ENCODE assay signal across 10 mouse cellular contexts in genomic region chr8:108705751-108706150, GRCm38 (mm10).
DNase-seq lines count a peak whose midpoint lies in the region; ATAC-seq lines count a peak whose summit lies in the region.
"Had no signal": no experiment of that assay in that cellular context is flagged by ENCODE, and none has a peak within 500 bp of the region (broad histone marks: within the 10 kb centered on the region; RNA-seq: fewer than 3 reads in every experiment).

No protein-coding gene starts in this region.

- no peaks in the 10 kb centered on the region for H3K36me3 ChIP-seq in heart, embryonic 12.5 days
- no peaks in the 10 kb centered on the region for H3K36me3 ChIP-seq in embryonic facial prominence, embryonic 11.5 days (replicated peaks; ENCODE audit: control insufficient read depth, insufficient read depth, low read depth, low read length)
- no peaks in the 10 kb centered on the region for H3K36me3 ChIP-seq in hindbrain, embryonic 14.5 days (replicated peaks; ENCODE audit: control insufficient read depth, insufficient read depth)
- no peaks in the 10 kb centered on the region for H3K36me3 ChIP-seq in midbrain, embryonic 10.5 days

- H3K4me2 ChIP-seq in heart, embryonic 12.5 days = peak overlapping the region; percentile 19; the same call in 1 of the 2 replicates
- H3K4me2 ChIP-seq in embryonic facial prominence, embryonic 11.5 days (ENCODE audit: low read depth, low read length) = peak overlapping the region; percentile 36
- H3K4me2 ChIP-seq in hindbrain, embryonic 14.5 days (replicated peaks) = peak overlapping the region; percentile 92

- H3K4me3 ChIP-seq in heart, embryonic 12.5 days = no peak overlapping the region
- H3K4me3 ChIP-seq in embryonic facial prominence, embryonic 11.5 days (ENCODE audit: low read depth, low read length) = peak overlapping the region; percentile 91
- peak overlapping the region; percentile 90 for H3K4me3 ChIP-seq in hindbrain, embryonic 14.5 days (replicated peaks; ENCODE audit: low read length)
- peak overlapping the region; percentile 98 for H3K4me3 ChIP-seq in midbrain, embryonic 10.5 days
- H3K4me3 ChIP-seq: erythroblast, embryonic 14.5 days had no signal

- H3K27ac ChIP-seq in heart, embryonic 12.5 days (ENCODE audit: poor library complexity, severe bottlenecking) = no peak overlapping the region
- H3K27ac ChIP-seq in embryonic facial prominence, embryonic 11.5 days (replicated peaks; ENCODE audit: low read depth, low read length) = peak overlapping the region; percentile 99
- peak overlapping the region; percentile 100 for H3K27ac ChIP-seq in hindbrain, embryonic 14.5 days
- peak overlapping the region; percentile 100 for H3K27ac ChIP-seq in midbrain, embryonic 10.5 days (replicated peaks)

- 0 out of 2 replicates have a peak, but pooled peaks cover 8% of the 10 kb centered on the region for H3K27me3 ChIP-seq in heart, embryonic 12.5 days (replicated peaks)
- H3K27me3 ChIP-seq in embryonic facial prominence, embryonic 11.5 days (ENCODE audit: control insufficient read depth, insufficient read depth, low read length) = no peaks in the 10 kb centered on the region
- H3K27me3 ChIP-seq in hindbrain, embryonic 14.5 days (ENCODE audit: control insufficient read depth, insufficient read depth, low read length) = peaks cover 15% of the 10 kb centered on the region
- H3K27me3 ChIP-seq in midbrain, embryonic 10.5 days (ENCODE audit: low read depth, poor library complexity, severe bottlenecking) = no peaks in the 10 kb centered on the region

- H3K4me1 ChIP-seq in heart, embryonic 12.5 days (replicated peaks) = peaks cover 40% of the 10 kb centered on the region
- H3K4me1 ChIP-seq in embryonic facial prominence, embryonic 11.5 days (ENCODE audit: control insufficient read depth, insufficient read depth, low read length) = peaks cover 3% of the 10 kb centered on the region
- peaks cover 30% of the 10 kb centered on the region for H3K4me1 ChIP-seq in hindbrain, embryonic 14.5 days (replicated peaks; ENCODE audit: control insufficient read depth, insufficient read depth, low read length)
- peaks cover 82% of the 10 kb centered on the region for H3K4me1 ChIP-seq in midbrain, embryonic 10.5 days

- WGBS in heart, embryonic 12.5 days = 60% methylated on average over 2 of the region's 2 CpGs
- 44% methylated on average over 2 of the region's 2 CpGs for WGBS in embryonic facial prominence, embryonic 11.5 days
- 43% methylated on average over 2 of the region's 2 CpGs for WGBS in hindbrain, embryonic 14.5 days
- WGBS in midbrain, embryonic 10.5 days = 43% methylated on average over 2 of the region's 2 CpGs

- H3K9ac ChIP-seq in heart, embryonic 12.5 days = no peak overlapping the region
- peak overlapping the region; percentile 56 for H3K9ac ChIP-seq in embryonic facial prominence, embryonic 11.5 days (replicated peaks; ENCODE audit: low read length)
- H3K9ac ChIP-seq in hindbrain, embryonic 14.5 days = peak overlapping the region; percentile 98

- no peak for ATAC-seq in heart, embryonic 12.5 days (ENCODE audit: insufficient number of reproducible peaks, low FRiP score)
- ATAC-seq in embryonic facial prominence, embryonic 11.5 days (replicated peaks; ENCODE audit: insufficient number of reproducible peaks, low FRiP score, low TSS enrichment, low read depth) = no peak
- ATAC-seq in hindbrain, embryonic 14.5 days (ENCODE audit: low FRiP score) = no peak

- intact Hi-C loops in heart, postnatal 10 days (cut with DNase I) = no loop called here
- intact Hi-C loops in left cerebral cortex, postnatal 36 days (cut with DNase I) = loop anchor here (5.0 kb wide), 1 partner anchor 463 kb away; no protein-coding TSS in a partner anchor

- no peak for DNase-seq in heart, postnatal 10 days
- no peak for DNase-seq in embryonic facial prominence, embryonic 11.5 days (ENCODE audit: low spot score)
- no peak for DNase-seq in hindbrain, embryonic 14.5 days (ENCODE audit: low spot score)
- DNase-seq in midbrain, embryonic 10.5 days (ENCODE audit: low spot score) = no peak
- no peak for DNase-seq in left cerebral cortex, postnatal 36 days (ENCODE audit: low spot score in 2 of 2)
- DNase-seq in layer of hippocampus, postnatal 10 days (ENCODE audit: low spot score in 2 of 2) = no peak
- DNase-seq in layer of hippocampus, adult 8-10 months (ENCODE audit: low spot score in 2 of 2) = no peak
- DNase-seq: layer of hippocampus, adult 9-11 months had no signal

- H3K9me3 ChIP-seq in heart, embryonic 12.5 days (replicated peaks) = no peaks in the 10 kb centered on the region
- H3K9me3 ChIP-seq in embryonic facial prominence, embryonic 11.5 days (replicated peaks; ENCODE audit: control insufficient read depth, low read length) = no peaks in the 10 kb centered on the region
- no peaks in the 10 kb centered on the region for H3K9me3 ChIP-seq in hindbrain, embryonic 14.5 days (ENCODE audit: control insufficient read depth, low read length)
- no peaks in the 10 kb centered on the region for H3K9me3 ChIP-seq in midbrain, embryonic 10.5 days (replicated peaks)

Comparison
In these comparisons a context has a peak if more than half of its experiments do, and no peak if none do; other contexts are left out.
1. H3K4me2 ChIP-seq: peak in every context shown above with its lines; median percentile 92 in hindbrain, embryonic 14.5 days; 36 in embryonic facial prominence, embryonic 11.5 days; 19 in heart, embryonic 12.5 days.